Mouse (Mus musculus) liver (tissue): ENCODE data around the gene Dhx32.

Experiments used
- DNase-seq: peaks from one replicate; pipeline ENCODE4 v3.0.0-alpha.2; 2020; ENCODE audit warnings: mixed read lengths

Dhx32 gene

GRCm38 (mm10) chr7:133768027-133768426, 14.5 kb downstream of the Dhx32 start:
- DNase-seq: no peak

- no peak for DNase-seq
Observed at GRCm38 (mm10) chr7:133765849-133766243, 16.7 kb downstream of the Dhx32 start.

GRCm38 (mm10) chr7:133765240-133765848, 17.2 kb downstream of the Dhx32 start:
- DNase-seq: no peak

- DNase-seq: no peak
Observed at GRCm38 (mm10) chr7:133764425-133764824, 18.1 kb downstream of the Dhx32 start.

GRCm38 (mm10) chr7:133762696-133763095, 19.8 kb downstream of the Dhx32 start:
- no peak for DNase-seq

GRCm38 (mm10) chr7:133759611-133760353, 22.7 kb downstream of the Dhx32 start:
- DNase-seq: no peak

GRCm38 (mm10) chr7:133758716-133759115, 23.8 kb downstream of the Dhx32 start:
- DNase-seq: no peak

GRCm38 (mm10) chr7:133757961-133758455, 24.5 kb downstream of the Dhx32 start:
- DNase-seq: no peak

GRCm38 (mm10) chr7:133751163-133751562, 31.4 kb downstream of the Dhx32 start:
- DNase-seq: no peak

GRCm38 (mm10) chr7:133750666-133751065, 31.9 kb downstream of the Dhx32 start:
- DNase-seq: no peak

GRCm38 (mm10) chr7:133748753-133749152, 33.8 kb downstream of the Dhx32 start:
- no peak for DNase-seq

- no peak for DNase-seq
Observed at GRCm38 (mm10) chr7:133747372-133747771, 35.2 kb downstream of the Dhx32 start.

- no peak for DNase-seq
Observed at GRCm38 (mm10) chr7:133744701-133745100, 37.8 kb downstream of the Dhx32 start.

- DNase-seq: no peak
Observed at GRCm38 (mm10) chr7:133744209-133744608, 38.3 kb downstream of the Dhx32 start.

- DNase-seq: no peak
Observed at GRCm38 (mm10) chr7:133743611-133744010, 38.9 kb downstream of the Dhx32 start.

GRCm38 (mm10) chr7:133742530-133743325, 39.8 kb downstream of the Dhx32 start:
- DNase-seq: no peak

- DNase-seq: no peak
Observed at GRCm38 (mm10) chr7:133740558-133740957, 42.0 kb downstream of the Dhx32 start.

- DNase-seq: no peak
Observed at GRCm38 (mm10) chr7:133731971-133732645, 50.4 kb downstream of the Dhx32 start.

GRCm38 (mm10) chr7:133730324-133731191, 52.0 kb downstream of the Dhx32 start:
- no peak for DNase-seq

GRCm38 (mm10) chr7:133729351-133729750, 53.2 kb downstream of the Dhx32 start:
- no peak for DNase-seq

GRCm38 (mm10) chr7:133727027-133727426, 55.5 kb downstream of the Dhx32 start:
- no peak for DNase-seq

- no peak for DNase-seq
Observed at GRCm38 (mm10) chr7:133725571-133725970, 57.0 kb downstream of the Dhx32 start.
